Mouse (Mus musculus) liver, adult (tissue): ENCODE data around the gene Ampd3.

ENCODE experiments used
- GATA4 ChIP-seq: IDR thresholded peaks from 2 replicates; pipeline ENCODE4 v1.6.1; 2014; ENCODE audit warnings: mild to moderate bottlenecking, low read length; ENCODE audit not compliant: insufficient replicate concordance

Ampd3 gene

GRCm38 (mm10) chr7:110768001-110768400 is at the start of gene Ampd3:
TSS of gene Ampd3 (plus strand) at chr7:110768206.
- TF ChIP-seq GATA4: no peak

DNA sequence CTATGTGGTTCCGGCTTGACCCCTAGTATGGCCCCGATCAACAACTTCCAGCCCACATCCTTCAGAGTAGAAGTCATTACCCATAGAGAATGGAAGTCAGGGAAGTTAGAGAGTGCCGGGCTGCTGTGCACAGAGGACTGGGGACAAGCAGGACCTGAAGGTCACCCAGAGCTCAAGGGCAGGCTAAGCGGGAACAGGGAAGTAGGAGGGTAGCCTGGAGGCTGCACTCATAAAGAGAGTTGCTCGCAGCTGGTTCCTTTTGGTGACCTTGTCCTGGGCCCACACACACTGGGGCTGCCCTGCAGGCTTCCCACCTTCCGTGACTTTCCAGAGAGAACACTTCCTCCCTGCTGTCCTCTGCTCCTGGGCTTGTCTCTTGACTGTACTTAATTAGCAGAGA is 49.5 kb upstream of the Ampd3 start:
- no peak for TF ChIP-seq GATA4

DNA sequence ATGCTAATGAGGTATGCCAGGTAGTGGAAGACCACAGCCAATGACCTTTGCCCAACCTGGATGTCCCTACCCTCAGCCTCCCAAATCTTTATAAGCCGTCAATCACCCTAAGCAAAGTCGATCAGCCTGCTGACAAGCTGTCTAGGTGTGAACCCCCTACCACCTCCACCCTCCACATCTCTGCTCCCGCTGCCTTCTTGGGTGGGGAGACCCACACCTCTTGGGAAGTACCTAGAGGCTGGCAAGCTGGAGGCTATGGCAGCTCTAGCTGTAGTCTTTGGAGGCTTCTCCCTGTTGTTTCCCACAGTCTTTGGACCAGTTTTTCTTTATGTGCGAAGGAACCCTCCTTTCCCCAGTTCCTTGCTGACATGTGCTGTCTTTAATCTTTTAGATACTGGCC is 48.1 kb upstream of the Ampd3 start:
- no peak for TF ChIP-seq GATA4

GRCm38 (mm10) chr7:110722183-110722582 is 45.8 kb upstream of the Ampd3 start:
- TF ChIP-seq GATA4: no peak

DNA sequence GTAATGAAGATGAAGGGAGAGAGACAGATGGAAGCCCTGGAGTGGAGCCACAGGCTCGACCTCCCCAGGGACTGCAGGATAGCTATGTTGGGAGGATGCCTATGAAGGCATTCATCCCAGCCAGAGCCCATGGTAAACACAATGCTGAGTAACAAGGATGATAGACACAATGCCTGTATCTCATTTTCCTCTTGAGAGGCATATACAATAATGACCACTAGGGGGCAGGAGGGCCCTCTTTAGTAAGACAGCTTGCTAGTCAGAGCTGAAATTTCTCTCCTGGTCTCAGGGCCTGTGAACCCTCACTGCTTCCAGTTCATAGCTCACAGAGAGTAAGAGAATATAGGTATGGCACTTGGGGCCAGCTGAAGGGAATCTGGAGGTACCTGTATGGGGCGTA is 41.0 kb upstream of the Ampd3 start:
- TF ChIP-seq GATA4: no peak

DNA sequence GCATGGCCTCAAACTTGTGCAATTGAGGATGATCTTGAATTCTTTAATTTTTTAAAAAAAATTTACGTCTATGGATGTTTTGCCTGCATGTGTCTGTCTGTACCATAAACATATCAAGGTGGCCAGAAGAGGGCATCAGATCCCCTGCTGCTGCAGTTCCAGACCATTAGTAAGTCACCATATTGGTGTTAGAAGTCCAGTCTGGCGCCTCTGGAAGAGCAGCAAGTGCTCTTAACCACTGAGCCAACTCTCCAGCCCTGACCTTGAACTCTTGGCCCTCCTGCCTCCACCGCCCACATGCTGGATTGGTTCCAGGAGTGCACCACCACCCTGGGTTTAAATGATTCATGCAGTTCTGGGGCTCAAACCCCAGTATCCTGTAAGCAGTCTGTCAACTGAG is 39.1 kb upstream of the Ampd3 start:
- TF ChIP-seq GATA4: no peak

- TF ChIP-seq GATA4: no peak
Measured at GRCm38 (mm10) chr7:110729295-110729694, 38.7 kb upstream of the Ampd3 start.

DNA sequence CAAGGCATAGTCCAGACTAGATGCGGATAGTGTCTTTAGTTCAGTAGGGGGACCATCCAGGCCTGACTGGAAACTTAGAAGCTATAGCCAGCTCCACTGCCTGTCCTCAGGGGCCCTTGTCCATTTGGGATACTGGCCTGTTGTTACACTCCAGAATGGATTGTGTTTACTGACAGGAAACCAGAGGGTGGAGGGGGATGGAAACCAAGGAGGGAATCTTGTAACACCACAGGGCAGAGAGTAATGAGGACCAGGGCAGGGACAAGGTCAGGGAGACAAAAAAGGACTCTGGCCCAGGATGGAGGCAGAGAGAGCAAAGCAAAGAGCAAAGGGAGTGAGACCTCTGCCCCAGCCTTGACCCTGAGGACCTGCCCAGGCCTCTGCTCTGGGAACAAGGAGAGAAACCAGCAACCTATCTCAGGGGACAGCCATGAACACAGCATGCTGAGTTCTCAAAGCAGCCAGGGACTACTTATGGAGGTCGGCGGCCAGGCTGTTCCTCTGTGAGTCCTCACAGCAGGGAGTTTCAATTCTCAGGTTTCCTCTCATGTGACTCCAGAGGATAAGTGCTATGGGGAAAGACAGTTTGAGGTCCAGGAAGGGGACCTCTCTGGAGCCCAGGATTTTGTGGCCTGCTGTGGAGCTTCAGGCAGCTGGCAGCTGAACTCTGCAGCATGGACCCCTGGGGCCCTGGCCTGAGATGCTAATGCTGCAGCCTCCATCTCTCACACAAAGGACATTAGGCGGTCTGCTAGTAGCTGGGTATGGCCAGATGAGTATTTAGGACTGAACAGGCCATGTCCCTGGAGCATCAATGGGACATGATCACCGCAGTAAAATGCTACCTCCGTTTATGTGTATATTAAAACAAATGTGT is 36.7 kb upstream of the Ampd3 start:
- TF ChIP-seq GATA4: no peak

- no peak for TF ChIP-seq GATA4
Measured at GRCm38 (mm10) chr7:110732001-110732632, 35.9 kb upstream of the Ampd3 start.

GRCm38 (mm10) chr7:110736914-110737313 is 31.1 kb upstream of the Ampd3 start:
- TF ChIP-seq GATA4: no peak

DNA sequence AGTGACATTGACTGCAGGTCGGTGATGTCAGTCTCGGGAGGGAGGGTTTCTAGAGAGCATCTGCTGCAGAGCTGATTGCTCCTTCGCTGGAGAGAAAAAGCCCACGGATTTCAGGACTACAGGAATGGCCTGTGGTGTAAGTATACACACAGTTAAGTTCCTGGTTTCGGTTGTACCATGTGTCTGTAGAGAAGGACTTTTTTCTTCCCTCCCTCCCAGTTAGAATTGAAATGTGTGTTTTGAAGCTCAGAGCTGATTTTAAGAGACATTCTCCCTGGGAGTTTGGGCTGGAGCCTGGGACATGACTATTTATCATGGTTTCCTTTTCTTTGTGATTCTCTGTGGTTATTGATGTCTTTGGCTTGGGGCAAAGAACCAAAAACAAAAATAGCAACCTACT is 28.2 kb upstream of the Ampd3 start:
- TF ChIP-seq GATA4: no peak

DNA sequence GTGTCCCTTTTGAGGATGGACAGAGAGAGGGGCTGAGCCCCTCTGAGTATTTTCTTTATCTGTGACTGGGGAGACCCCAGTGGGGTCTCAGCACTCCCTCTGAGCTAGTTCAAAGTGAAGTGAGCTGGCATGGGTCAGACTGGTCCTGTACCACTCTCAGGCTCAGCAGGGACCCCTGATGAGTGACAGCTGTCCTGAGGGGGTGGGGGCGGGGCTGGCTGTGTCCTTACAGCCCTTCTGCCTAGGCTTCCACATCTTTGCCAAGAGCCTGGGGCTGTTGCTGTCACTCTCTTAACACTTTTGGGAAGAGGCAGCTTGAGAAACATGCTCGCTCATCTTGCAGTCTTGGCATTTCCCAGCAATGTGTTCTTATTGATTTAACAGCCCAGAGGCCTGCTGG is 27.8 kb upstream of the Ampd3 start:
- TF ChIP-seq GATA4: no peak

DNA sequence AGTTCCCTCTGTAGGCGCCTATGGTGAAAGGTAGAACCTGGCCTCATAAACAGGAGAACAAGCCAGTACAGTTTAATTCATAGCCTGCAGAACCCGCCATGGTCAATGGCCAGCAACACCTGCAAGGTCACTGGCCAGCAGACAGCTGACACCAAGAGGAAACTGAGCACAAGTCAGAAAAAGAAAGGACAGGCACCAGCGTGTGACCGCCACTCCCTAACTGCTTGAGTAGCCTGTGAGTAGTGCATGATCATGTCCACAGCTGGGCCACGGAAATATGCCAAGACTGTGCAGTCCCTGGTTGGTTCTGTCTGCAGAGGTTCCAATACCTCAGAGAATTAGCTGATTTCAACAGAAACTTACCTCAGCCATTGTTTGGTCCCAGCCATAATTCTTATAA is 26.0 kb upstream of the Ampd3 start:
- no peak for TF ChIP-seq GATA4

- TF ChIP-seq GATA4: no peak
Measured at GRCm38 (mm10) chr7:110746087-110746562, 21.9 kb upstream of the Ampd3 start.

- TF ChIP-seq GATA4: no peak
Measured at GRCm38 (mm10) chr7:110746809-110747208, 21.2 kb upstream of the Ampd3 start.

- no peak for TF ChIP-seq GATA4
Measured at GRCm38 (mm10) chr7:110750834-110751233, 17.2 kb upstream of the Ampd3 start.
